Mouse (Mus musculus) kidney, postnatal 0 days (tissue): ENCODE measurements around the gene Tspo. TPM values are rescaled to one million over a fixed set of nuclear protein-coding genes. Genes with fewer than 3 reads are reported as not detected.

Source experiments
- ATAC-seq: fragments of 200-750 bp; cut with Nextera tagmentation; replicated peaks from 2 replicates; pipeline ENCODE4 v1.8.0; 2017; ENCODE audit warnings: low read depth, moderate number of reproducible peaks, moderate TSS enrichment, moderate library complexity; ENCODE audit not compliant: low FRiP score
- DNase-seq: peaks from one replicate; pipeline ENCODE4 v3.0.0-alpha.2; 2016; ENCODE audit warnings: low spot score
- H3K27ac ChIP-seq: fragments of 300-500 bp; sonication (generic); 2 replicates; pipeline ENCODE4 v1.5.1; 2014; ENCODE audit warnings: mild to moderate bottlenecking
- H3K27me3 ChIP-seq: fragments of 300-500 bp; sonication (generic); 2 replicates; pipeline ENCODE4 v1.6.1; 2014; ENCODE audit warnings: low read length, mixed read lengths; ENCODE audit not compliant: insufficient read depth
- H3K36me3 ChIP-seq: fragments of 300-500 bp; sonication (generic); 2 replicates; pipeline ENCODE4 v1.6.1; 2014; ENCODE audit warnings: low read length, mixed read lengths; ENCODE audit not compliant: insufficient read depth
- H3K4me1 ChIP-seq: fragments of 300-500 bp; sonication (generic); replicated peaks from 2 replicates; pipeline ENCODE4 v1.6.1; 2014; ENCODE audit warnings: antibody characterized with exemption, low read length, mixed read lengths; ENCODE audit not compliant: insufficient read depth
- H3K4me2 ChIP-seq: fragments of 300-500 bp; sonication (generic); 2 replicates; pipeline ENCODE4 v1.6.1; 2014; ENCODE audit warnings: mild to moderate bottlenecking, low read length, moderate library complexity, mixed read lengths
- H3K4me3 ChIP-seq: fragments of 300-500 bp; sonication (generic); replicated peaks from 2 replicates; pipeline ENCODE4 v1.5.1; 2014; ENCODE audit warnings: low read depth, low read length
- H3K9ac ChIP-seq: fragments of 300-500 bp; sonication (generic); 2 replicates; pipeline ENCODE4 v1.6.1; 2014; ENCODE audit warnings: low read depth, low read length
- H3K9me3 ChIP-seq: fragments of 300-500 bp; sonication (generic); replicated peaks from 2 replicates; pipeline ENCODE4 v1.6.1; 2016; ENCODE audit warnings: low read length, inconsistent platforms, mixed read lengths
- CTCF ChIP-seq: IDR thresholded peaks from 2 replicates; pipeline ENCODE4 v1.5.1; 2016; ENCODE audit warnings: antibody characterized with exemption, low read depth, mild to moderate bottlenecking, moderate library complexity
- WGBS: fragments of 180-500 bp; shearing (Covaris S2); extraction: QIAGEN DNeasy Blood & Tissue Kit; methylation state at CpG from one replicate; pipeline ENCODE4 v1.1.7; 2014; 5-methylcytosine and 5-hydroxymethylcytosine counted together
- polyA plus RNA-seq: library from polyadenylated mRNA; unstranded; fragments of >200 nt; fragmentation: Nextera tagmentation; extraction: Ambion mirVana; gene quantifications from 2 replicates; pipeline ENCODE4 v1.2.1, GENCODE M21; 2015

The Tspo gene
- polyA plus RNA-seq, 1 experiment from 2014 or later, result 169 TPM

DNA sequence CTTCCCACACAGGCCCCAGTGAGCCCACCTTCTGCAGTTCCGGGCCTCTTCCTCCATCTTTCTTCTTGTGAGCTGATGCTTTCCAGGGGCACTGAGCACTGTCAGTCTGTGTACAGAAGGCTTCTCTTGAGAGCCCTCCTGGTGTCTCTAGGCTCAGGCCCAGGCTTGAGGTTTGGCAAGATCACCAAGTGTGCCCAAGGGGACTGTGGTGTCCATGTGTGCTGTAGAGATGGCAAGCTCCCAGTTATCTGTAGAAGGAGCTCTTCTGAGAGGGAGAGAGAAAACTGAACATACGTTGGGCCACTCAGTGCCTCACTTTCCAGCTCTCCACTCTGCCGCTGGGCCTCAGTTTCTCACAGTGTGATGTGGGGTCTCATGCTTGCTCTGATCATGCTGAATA is 4.3 kb downstream of the Tspo start:
- WGBS, result 90% methylated on average over 3 of the region's 3 CpGs
- Histone ChIP-seq H3K27me3 (no peaks in the 10 kb centered on the region), H3K4me2 (no peak overlapping the region), H3K36me3 (no peaks in the 10 kb centered on the region), H3K4me3 (no peak overlapping the region), H3K9me3 (no peaks in the 10 kb centered on the region), H3K4me1 (no peaks in the 10 kb centered on the region), H3K27ac (no peak overlapping the region), H3K9ac (no peak overlapping the region)
- DNase-seq (no peak), ATAC-seq (no peak)
- TF ChIP-seq CTCF, result no peak

GRCm38 (mm10) chr15:83568544-83568943 is 5.2 kb downstream of the Tspo start:
- DNase-seq (no peak), ATAC-seq (no peak)
- Histone ChIP-seq H3K9ac (no peak overlapping the region), H3K4me3 (no peak overlapping the region), H3K27ac (no peak overlapping the region), H3K27me3 (no peaks in the 10 kb centered on the region), H3K9me3 (no peaks in the 10 kb centered on the region), H3K36me3 (no peaks in the 10 kb centered on the region), H3K4me1 (no peaks in the 10 kb centered on the region), H3K4me2 (no peak overlapping the region)
- no peak for TF ChIP-seq CTCF
- WGBS, result 96% methylated on average over 5 of the region's 5 CpGs

- 63% methylated on average over 11 of the region's 11 CpGs for WGBS
Measured at GRCm38 (mm10) chr15:83569682-83570081, 6.3 kb downstream of the Tspo start.

GRCm38 (mm10) chr15:83570641-83571040 is 7.2 kb downstream of the Tspo start:
- Histone ChIP-seq H3K4me3 (no peak overlapping the region), H3K9me3 (no peaks in the 10 kb centered on the region), H3K27me3 (no peaks in the 10 kb centered on the region), H3K9ac (no peak overlapping the region), H3K36me3 (peaks cover 10% of the 10 kb centered on the region; the same call in 1 of the 2 replicates), H3K27ac (no peak overlapping the region), H3K4me1 (no peaks in the 10 kb centered on the region), H3K4me2 (no peak overlapping the region)
- 64% methylated on average over 2 of the region's 2 CpGs for WGBS
- ATAC-seq, result no peak
- DNase-seq, result no peak
- TF ChIP-seq CTCF, result peak; percentile 49; the same call in 1 of the 2 replicates

More at GRCm38 (mm10) chr15:83569682-83570081, 6.3 kb downstream of the Tspo start:
- Histone ChIP-seq H3K27ac (no peak overlapping the region), H3K36me3 (0 out of 2 replicates have a peak, but pooled peaks cover 3% of the 10 kb centered on the region), H3K4me1 (no peaks in the 10 kb centered on the region), H3K4me2 (no peak overlapping the region), H3K4me3 (no peak overlapping the region), H3K9me3 (no peaks in the 10 kb centered on the region), H3K9ac (no peak overlapping the region), H3K27me3 (no peaks in the 10 kb centered on the region)
- ATAC-seq (no peak), DNase-seq (peak; percentile 40)
- TF ChIP-seq CTCF, result no peak

DNA sequence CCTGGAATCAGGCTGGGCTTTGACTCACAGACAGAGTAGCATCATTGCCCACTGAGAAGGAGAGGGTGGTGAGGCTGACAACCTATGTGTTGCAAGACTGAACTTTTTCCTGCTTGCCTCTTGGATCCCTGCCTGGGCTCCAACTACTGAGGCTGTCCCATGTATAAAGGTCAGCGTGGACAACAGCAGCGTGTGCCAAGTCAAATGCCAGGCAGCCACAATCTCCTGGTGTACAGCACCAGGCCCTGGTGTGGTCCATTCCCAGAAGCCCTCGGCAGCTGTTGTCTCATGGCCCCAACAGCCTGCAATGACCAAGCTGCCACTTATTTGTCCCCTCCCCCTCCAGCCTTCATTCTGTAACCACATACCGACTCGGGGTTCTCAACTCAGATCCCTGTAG is 8.2 kb downstream of the Tspo start:
- Histone ChIP-seq H3K9ac (no peak overlapping the region), H3K27ac (no peak overlapping the region), H3K36me3 (peaks cover 20% of the 10 kb centered on the region; the same call in 1 of the 2 replicates), H3K27me3 (no peaks in the 10 kb centered on the region), H3K9me3 (no peaks in the 10 kb centered on the region), H3K4me3 (no peak overlapping the region), H3K4me1 (no peaks in the 10 kb centered on the region), H3K4me2 (no peak overlapping the region)
- WGBS, result 79% methylated on average over 5 of the region's 5 CpGs
- DNase-seq (no peak), ATAC-seq (no peak)
- TF ChIP-seq CTCF, result no peak

- no peak for DNase-seq
- 66% methylated on average over 4 of the region's 4 CpGs for whole genome bisulfite sequencing
- TF ChIP-seq CTCF, result no peak
- no peaks in the 10 kb centered on the region for H3K9me3 ChIP-seq
- no peaks in the 10 kb centered on the region for H3K27me3 ChIP-seq
- no peaks in the 10 kb centered on the region for H3K4me1 ChIP-seq
- no peak overlapping the region for H3K4me3 ChIP-seq
- peaks cover 25% of the 10 kb centered on the region for H3K36me3 ChIP-seq
- H3K4me2 ChIP-seq, result no peak overlapping the region
- H3K27ac ChIP-seq, result no peak overlapping the region
- no peak for ATAC-seq
- H3K9ac ChIP-seq, result no peak overlapping the region
Measured at GRCm38 (mm10) chr15:83572132-83572531, 8.7 kb downstream of the Tspo start.

DNA sequence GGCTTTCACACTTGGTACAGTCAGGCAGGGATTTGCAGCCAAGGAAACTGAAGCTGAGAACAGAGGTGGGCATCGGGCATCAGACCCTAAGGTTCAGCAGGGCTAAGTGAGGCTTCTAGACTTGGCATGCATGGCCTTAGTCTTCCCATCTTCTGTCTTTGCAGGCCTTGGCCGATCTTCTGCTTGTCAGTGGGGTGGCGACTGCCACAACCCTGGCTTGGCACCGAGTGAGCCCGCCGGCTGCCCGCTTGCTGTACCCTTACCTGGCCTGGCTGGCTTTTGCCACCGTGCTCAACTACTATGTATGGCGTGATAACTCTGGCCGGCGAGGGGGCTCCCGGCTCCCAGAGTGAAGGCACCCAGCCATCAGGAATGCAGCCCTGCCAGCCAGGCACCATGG is 10.2 kb downstream of the Tspo start:
- no peak for ATAC-seq

More for the DNA sequence above, 10.2 kb downstream of the Tspo start:
- no peak overlapping the region for H3K27ac ChIP-seq
- H3K9me3 ChIP-seq, result no peaks in the 10 kb centered on the region
- no peak for DNase-seq
- H3K4me2 ChIP-seq, result no peak overlapping the region
- H3K27me3 ChIP-seq, result no peaks in the 10 kb centered on the region
- no peak for TF ChIP-seq CTCF
- H3K4me1 ChIP-seq, result no peaks in the 10 kb centered on the region
- H3K9ac ChIP-seq, result no peak overlapping the region
- peaks cover 37% of the 10 kb centered on the region for H3K36me3 ChIP-seq
- WGBS, result 95% methylated on average over 12 of the region's 12 CpGs
- H3K4me3 ChIP-seq, result no peak overlapping the region
